Mouse (Mus musculus) splenic B cell, adult 2 months (primary cell): ENCODE measurements around the gene Foxn3.

ENCODE experiments used
- DNase-seq: peaks from one replicate; pipeline ENCODE4 v3.0.0-alpha.2; 2011; ENCODE audit warnings: low read depth, low spot score
- H3K27me3 ChIP-seq: 2 replicates; pipeline ENCODE4 v1.6.1; 2012; ENCODE audit warnings: mild to moderate bottlenecking, low read length, moderate library complexity, mixed read lengths; ENCODE audit not compliant: control insufficient read depth, poor library complexity, insufficient read depth, severe bottlenecking
- H3K36me3 ChIP-seq: 2 replicates; pipeline ENCODE4 v1.6.1; 2012; ENCODE audit warnings: mild to moderate bottlenecking, low read length, moderate library complexity, mixed read lengths; ENCODE audit not compliant: control insufficient read depth, poor library complexity, insufficient read depth, severe bottlenecking

Gene Foxn3

DNA sequence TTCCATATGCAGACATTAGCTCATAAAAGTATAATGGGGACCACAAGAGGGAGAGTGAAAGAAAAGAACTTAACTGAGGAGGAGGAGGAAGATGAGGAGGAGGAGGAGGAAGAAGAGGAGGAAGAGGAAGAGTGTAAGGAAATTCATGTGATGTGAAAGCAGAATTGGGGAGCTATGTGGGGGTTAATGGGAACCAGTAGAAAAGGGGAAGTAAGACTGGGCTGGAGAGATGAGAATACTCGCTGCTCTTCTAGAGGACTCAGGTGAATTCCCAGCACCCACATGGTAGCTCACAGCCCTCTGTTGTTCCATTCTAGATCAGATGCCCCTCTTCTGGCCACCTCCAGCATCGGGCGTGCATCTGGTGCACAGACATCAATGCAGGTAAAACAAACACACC, 83.0 kb downstream of the Foxn3 start:
- Histone ChIP-seq H3K27me3 (no peaks in the 10 kb centered on the region), H3K36me3 (no peaks in the 10 kb centered on the region)
- peak; percentile 59 for DNase-seq

DNA sequence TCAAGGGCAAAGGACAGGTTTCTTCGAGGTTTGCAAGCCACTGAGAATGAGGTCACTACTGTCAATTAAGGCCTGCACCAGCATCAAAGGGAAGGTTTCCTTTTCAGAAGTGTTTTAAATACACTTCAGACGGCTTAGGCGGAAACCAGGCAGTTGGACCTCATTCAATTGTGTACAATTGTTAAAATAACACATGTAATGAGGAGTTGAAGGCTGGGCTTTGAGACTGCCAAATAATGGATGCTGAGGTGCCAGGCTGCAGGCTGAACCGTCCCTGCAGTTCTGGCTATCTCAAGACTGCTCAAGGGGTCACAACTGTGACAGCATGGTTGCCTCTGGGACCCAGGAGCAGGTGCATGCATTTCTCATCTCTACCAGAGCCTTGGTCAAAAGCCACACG, 89.2 kb downstream of the Foxn3 start:
- DNase-seq: no peak
- Histone ChIP-seq H3K36me3 (no peaks in the 10 kb centered on the region; the same call in 1 of the 2 replicates), H3K27me3 (no peaks in the 10 kb centered on the region)

DNA sequence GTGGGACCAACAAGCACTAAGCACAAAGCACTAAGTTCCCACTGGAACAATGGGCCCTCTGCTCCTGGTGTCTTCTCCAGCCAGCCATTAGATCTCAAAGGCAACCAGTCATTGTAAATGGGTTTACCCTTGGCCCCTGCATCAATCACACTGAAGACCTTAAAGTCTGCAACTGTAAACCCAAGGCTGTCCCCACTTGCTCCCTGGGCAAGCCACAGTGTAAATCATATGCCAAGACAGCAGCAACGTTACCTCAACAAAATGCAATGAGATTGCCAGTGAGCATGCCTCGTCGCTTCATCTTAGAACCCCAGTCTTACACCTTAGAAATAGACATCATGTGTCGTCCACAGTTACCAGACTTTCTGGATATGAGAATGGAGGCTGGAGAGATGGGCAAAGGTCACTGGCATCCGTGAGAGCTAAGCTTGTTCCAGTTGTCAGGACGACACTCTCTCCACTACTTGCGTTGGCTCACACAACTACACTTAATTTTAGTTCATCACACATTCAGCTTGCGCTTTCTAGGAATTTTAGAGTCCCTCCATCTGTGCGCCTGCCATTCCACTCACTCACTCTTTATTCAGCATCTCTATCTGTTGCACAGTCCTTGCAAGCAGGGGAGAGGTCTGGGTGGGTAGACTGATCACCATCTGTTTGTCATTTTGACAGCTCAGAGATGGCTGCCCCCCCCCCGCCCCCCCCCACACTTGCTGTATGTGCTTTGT, 89.8 kb downstream of the Foxn3 start:
- Histone ChIP-seq H3K27me3 (no peaks in the 10 kb centered on the region), H3K36me3 (no peaks in the 10 kb centered on the region; the same call in 1 of the 2 replicates)
- DNase-seq: no peak

DNA sequence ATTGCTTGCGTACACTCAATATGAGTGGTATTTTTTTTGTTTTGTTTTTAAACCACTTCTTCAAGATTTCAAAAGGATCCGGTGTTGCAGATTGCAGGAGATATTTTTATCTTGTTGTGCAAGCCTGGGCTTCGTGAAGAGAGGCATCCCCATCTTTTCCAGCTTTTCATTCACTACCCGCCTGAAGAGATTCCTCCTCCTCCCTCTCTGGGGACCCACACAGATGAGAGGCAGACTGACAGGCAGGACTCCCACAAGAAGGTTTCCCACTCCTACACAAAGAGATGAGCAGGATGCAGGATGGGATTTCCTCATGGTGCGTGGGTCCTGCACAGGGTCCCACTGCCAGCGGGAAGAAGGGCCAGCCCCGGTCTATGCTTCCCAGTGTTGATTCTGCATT, 92.0 kb downstream of the Foxn3 start:
- H3K27me3 ChIP-seq: no peaks in the 10 kb centered on the region
- H3K36me3 ChIP-seq: no peaks in the 10 kb centered on the region; the same call in 1 of the 2 replicates
- DNase-seq: no peak

DNA sequence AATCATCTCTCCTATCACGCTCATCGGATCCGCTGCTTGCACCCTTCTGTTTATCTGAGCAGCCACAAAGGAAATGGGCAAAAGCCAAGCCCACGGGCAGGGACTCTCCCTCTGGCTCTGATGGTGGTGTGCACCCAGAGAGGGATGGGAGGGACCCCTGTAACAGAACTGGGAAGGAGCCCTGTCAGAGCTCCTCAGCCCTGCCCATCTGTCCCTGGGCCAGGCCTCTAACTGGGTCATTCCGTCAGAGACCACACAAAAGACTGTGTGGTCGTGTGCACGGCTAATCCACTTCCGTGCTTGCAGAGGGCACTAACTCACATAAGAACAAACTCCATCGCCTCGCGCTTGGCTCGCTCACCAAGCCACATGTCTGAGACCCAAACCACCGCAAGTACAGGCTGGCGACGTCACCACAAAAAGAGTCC, 95.5 kb downstream of the Foxn3 start:
- H3K27me3 ChIP-seq: no peaks in the 10 kb centered on the region
- no peaks in the 10 kb centered on the region; the same call in 1 of the 2 replicates for H3K36me3 ChIP-seq
- peak; percentile 82 for DNase-seq

DNA sequence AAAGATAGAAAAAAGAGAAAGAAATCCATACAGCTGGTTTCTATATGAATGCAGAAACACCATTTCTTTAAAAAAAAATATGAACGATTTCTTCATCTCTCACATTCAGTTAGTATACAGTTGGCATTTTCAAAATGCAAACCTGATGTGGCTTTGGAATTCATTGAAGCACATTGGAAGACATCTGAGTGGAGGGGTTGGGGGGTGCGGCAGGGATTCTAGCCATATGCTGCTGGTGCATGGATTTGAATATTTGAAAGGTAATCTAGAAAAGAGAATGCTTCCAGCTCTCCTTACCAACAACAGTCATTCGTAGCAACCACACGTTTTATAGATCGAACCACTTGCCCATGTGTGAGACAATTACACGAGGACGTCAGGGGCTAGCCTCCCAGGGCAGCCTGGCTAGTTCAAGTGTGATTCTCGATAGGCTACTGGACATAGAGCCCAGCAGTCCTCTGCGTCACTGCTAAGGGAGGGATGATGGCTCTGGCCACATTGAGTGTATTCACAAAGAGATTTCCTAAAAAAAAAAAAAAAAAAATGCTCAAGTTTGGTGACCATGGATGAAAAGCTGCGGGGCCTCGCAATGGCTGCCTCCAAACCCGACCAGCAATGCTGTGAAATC, 96.0 kb downstream of the Foxn3 start:
- no peak for DNase-seq
- Histone ChIP-seq H3K27me3 (no peaks in the 10 kb centered on the region), H3K36me3 (no peaks in the 10 kb centered on the region; the same call in 1 of the 2 replicates)

DNA sequence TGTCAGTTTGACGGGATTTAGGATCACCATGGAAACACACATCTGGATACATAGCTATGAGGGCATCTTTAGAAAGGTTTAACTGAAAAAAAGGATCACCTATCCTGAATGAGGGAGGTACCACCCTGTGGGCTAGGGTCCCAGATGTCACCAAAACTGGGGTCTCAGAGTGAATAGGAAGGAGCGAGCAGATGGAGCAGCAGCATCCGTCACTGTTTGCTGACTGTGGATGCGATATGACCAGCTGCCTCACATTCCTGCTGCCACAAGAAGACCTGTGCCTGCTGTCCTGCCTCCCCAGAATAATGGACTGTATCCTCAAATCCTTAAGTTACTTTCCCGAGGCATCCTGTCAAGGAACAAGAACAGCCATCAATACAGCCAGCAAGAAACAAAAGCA, 97.0 kb downstream of the Foxn3 start:
- no peak for DNase-seq
- Histone ChIP-seq H3K36me3 (no peaks in the 10 kb centered on the region; the same call in 1 of the 2 replicates), H3K27me3 (no peaks in the 10 kb centered on the region)

DNA sequence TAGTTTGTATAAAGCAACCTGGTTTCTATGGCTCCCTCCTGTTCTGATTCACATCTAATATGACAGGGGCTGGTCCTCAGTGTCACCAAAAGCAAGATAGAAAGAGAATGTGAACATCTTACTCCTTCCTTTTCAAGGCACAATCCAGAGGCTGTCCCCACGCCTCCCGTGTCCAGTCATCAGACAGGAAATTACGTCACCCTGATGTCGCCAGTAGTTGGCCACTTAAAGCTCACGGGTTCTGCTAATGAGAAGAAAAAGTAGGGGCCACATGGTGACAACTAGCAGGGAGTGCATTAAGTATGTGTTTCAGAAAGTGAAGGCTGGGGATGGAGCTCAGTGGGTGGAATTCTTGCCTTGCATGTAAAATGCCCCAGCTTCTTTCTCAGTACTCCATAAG, 99.1 kb downstream of the Foxn3 start:
- no peak for DNase-seq

DNA sequence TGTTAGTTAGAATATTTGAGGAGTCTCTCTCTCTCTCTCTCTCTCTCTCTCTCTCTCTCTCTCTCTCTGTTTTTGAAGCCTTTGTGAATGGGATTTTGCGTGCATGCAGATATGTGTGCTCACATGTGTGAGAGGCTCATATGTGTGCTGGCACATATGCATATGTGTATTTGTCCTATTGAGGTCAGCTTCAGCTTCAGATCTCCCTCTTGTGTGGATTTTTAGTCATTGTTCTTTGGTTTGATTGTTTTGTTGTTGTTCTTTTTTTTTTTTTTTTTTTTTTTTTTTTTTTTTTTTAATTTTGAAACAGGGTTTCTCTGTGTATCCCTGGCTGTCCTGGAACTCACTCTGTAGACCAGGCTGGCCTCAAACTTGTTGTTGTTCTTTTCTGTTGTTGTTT, 100.5 kb downstream of the Foxn3 start:
- H3K36me3 ChIP-seq: no peaks in the 10 kb centered on the region
- no peaks in the 10 kb centered on the region for H3K27me3 ChIP-seq
- no peak for DNase-seq

More for the DNA sequence above, 99.1 kb downstream of the Foxn3 start:
- Histone ChIP-seq H3K36me3 (no peaks in the 10 kb centered on the region), H3K27me3 (no peaks in the 10 kb centered on the region)

DNA sequence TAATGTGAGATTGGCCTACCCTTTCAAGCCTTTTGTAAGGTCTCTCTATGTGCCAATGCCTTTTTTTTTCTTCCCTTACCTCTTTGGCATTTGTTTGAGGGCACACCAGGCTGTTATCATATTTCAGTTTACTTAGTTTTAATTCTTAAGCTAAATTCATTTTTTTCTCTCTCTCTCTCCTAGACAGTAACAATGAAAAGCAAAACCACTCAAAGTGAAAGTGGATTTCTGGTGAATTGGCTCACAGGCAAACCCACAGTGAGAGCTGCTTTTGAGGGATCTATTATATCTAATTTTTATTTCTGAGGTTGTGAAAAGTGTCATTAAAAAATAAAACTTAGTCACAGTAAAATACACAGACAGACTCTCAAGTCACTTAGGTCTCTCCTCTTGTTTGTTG, 101.1 kb downstream of the Foxn3 start:
- DNase-seq: no peak
- Histone ChIP-seq H3K27me3 (no peaks in the 10 kb centered on the region), H3K36me3 (no peaks in the 10 kb centered on the region)

DNA sequence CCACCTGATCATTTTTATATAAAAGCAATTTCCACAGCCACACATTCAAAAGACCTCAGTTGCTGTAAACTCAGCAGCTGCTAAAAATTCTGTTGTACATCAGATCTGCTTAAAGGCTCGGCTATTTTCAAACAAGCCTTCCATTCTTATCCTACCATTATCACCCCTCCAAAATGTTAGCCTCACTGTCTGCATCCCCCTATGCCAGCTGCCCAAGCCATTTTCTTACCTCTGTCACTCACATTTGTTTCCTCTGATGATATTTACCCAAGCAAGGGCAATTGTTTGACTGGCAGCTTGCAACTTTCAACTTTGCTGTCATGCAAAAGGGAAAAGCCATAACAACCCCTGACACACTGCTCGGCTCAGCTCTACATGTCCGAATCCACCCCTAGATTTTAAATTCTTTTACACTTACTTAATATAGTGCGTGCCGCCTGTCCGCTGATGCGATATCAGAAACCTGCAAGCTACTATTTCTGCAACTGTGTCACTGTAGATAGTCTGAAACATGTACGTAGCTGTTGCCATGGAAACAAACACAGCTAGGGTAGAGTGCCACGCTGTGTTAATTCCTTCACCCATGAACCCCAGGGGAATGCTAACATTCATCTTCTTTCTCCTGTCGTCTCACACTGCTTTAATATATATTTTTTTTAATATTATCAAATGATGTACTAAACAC, 105.7 kb downstream of the Foxn3 start:
- peak; percentile 87 for DNase-seq
- Histone ChIP-seq H3K36me3 (no peaks in the 10 kb centered on the region), H3K27me3 (no peaks in the 10 kb centered on the region)

DNA sequence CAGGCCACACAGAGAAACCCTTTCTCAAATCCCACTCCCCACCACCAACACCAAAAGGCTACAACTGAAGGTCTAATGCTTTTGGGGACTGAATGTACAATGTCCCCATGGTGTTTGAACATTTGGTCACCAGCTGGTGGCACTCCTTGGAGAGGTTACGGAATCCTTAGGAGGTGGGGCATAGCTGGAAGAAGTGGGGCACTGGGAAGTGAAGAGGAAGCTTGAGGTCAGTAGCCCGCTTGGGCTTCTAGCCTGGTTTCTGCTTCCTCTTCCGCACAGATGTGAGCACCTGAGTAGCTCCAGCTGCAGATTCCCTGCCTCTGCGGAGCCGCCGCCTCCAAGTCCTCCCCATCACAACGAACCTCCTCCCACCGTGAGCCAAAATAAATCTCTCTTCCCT, 107.8 kb downstream of the Foxn3 start:
- Histone ChIP-seq H3K36me3 (no peaks in the 10 kb centered on the region), H3K27me3 (no peaks in the 10 kb centered on the region)
- no peak for DNase-seq

DNA sequence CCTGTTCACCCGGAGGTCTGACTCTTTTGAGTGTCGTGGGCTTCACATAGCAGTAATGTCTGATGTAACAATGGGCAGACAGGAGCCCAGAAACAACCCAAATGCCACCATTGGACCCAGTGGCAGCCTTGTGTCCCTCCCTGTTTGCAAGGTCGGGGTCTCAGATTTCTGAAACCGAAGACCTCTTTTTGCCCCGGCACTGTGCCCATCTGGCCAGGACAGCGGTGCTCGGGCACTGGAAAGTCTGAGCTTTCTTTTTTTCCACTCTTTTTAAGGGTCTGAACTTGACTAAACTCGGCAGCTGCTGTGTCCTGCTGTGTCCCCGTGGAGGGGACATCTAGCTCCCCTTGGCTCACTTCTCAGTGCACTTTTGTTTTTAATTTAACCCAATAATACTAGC, 109.0 kb downstream of the Foxn3 start:
- H3K27me3 ChIP-seq: no peaks in the 10 kb centered on the region
- H3K36me3 ChIP-seq: no peaks in the 10 kb centered on the region
- no peak for DNase-seq

DNA sequence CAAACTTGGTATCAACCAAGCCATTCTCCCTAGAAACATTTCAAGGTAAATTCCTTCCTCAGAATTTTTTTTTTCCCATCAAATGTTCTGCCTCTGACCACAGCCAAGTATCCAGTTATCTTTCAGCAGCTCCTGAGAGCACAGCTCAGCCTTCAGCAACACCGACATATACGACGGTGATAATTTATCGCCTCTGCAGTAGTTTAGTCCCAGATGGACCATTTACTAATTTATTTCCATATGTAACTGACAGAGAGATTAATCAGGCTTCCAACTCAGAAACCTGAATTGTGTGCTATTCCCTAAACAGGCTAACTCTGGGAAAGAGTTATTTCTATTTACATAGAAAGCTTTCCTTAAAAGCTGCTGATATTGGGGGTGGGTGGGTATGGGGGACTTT, 109.6 kb downstream of the Foxn3 start:
- Histone ChIP-seq H3K36me3 (no peaks in the 10 kb centered on the region), H3K27me3 (no peaks in the 10 kb centered on the region)
- no peak for DNase-seq

DNA sequence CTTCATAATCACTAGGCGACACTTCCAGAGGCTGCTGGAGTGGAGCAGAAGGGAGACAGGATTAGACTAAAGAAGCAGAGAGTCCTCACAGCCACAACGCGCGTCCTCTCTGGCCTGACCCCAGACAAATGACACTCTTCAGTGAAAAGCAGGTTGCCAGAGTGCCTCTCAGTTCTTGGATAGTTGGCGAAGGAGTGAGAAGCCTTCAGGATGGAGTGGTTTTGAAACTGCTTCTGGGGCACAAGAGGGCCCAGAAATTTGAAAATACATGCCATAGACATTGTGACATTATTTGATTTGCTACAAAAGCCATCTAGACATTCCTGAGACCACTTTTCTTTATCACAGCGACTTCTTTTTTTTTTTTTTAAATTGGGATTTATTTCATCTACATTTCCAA, 113.3 kb downstream of the Foxn3 start:
- no peaks in the 10 kb centered on the region for H3K27me3 ChIP-seq
- no peak for DNase-seq
- no peaks in the 10 kb centered on the region for H3K36me3 ChIP-seq
